Mouse (Mus musculus): ENCODE data around the gene Kpna1. TPM values are rescaled to one million over a fixed set of nuclear protein-coding genes. Genes with fewer than 3 reads are reported as not detected.

The Kpna1 gene
- polyA plus RNA-seq, 1 experiment = 14.8 TPM

DNA sequence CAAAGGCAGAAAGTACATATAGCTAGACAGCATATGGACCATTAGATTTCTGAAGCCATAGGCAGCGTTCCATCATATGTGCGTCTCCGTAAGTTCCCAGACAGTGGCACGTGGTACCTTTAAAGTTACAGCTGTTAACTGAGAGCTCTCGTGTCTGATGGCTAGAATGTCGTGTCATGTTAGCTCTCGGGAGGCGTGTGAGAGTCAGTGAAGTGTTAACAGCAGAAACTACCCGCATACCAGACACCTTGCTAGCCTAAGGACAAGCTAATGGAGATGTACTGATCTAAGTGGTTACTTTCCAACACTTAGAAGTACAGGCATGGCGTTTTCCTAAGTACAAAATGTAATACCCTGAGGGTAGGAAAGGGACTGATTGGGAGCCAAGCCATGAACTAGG is 64.5 kb downstream of the Kpna1 start:
- TF ChIP-seq TCF3 (IDR thresholded peaks at IDR 0.05; ENCODE audit: insufficient read length, low read depth) = no peak
- TF ChIP-seq TCF12 (IDR thresholded peaks at IDR 0.05; ENCODE audit: insufficient read depth, poor library complexity, severe bottlenecking) = no peak
- no peak for TF ChIP-seq SRF (IDR thresholded peaks at IDR 0.05; ENCODE audit: control insufficient read depth, insufficient read length, low read depth)
- no peak for TF ChIP-seq USF1 (IDR thresholded peaks at IDR 0.05; ENCODE audit: low read depth)
- no peak overlapping the region for H3ac ChIP-seq (ENCODE audit: control insufficient read depth, insufficient read length)
- H3K36me3 ChIP-seq (ENCODE audit: control insufficient read depth, insufficient read depth) = peaks cover 12% of the 10 kb centered on the region
- no peaks in the 10 kb centered on the region for H3K27me3 ChIP-seq (ENCODE audit: control insufficient read depth, insufficient read depth, insufficient read length)
- H3K4me3 ChIP-seq = no peak overlapping the region
- H3K4me2 ChIP-seq (ENCODE audit: low read depth) = no peak overlapping the region
- H3K79me2 ChIP-seq (ENCODE audit: control insufficient read depth, insufficient read depth) = peaks cover 12% of the 10 kb centered on the region

DNA sequence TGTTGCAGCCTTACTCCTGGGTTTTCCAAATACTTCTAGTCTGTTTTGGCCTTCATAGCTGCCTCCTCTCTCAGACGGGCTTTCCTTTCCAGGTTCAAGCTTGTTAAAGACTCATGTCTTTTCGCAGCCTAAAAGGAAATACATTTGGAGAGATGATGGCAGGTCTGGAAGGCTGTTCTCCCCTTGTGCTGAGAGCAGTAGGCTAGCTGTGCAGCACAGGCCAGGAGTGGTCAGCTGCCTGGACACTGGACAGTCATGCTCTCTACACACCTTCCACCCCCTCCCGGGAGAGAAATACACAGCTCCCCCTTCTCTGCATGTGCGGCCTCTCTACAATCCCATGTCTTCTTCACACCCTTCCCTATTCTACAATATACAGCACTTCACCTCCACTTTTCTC is 65.4 kb downstream of the Kpna1 start:
- Histone ChIP-seq H3K4me2 (ENCODE audit: low read depth) (no peak overlapping the region), H3K4me3 (no peak overlapping the region), H3ac (ENCODE audit: control insufficient read depth, insufficient read length) (no peak overlapping the region), H3K36me3 (ENCODE audit: control insufficient read depth, insufficient read depth) (peaks cover 12% of the 10 kb centered on the region), H3K79me2 (ENCODE audit: control insufficient read depth, insufficient read depth) (peaks cover 12% of the 10 kb centered on the region), H3K27me3 (ENCODE audit: control insufficient read depth, insufficient read depth, insufficient read length) (no peaks in the 10 kb centered on the region)
- TF ChIP-seq MYOG (IDR thresholded peaks at IDR 0.05; ENCODE audit: control insufficient read depth in 1 of 3, insufficient read depth in 1 of 3, insufficient read length in 2 of 3, low read depth in 2 of 3) (no peak), SRF (IDR thresholded peaks at IDR 0.05; ENCODE audit: control insufficient read depth, insufficient read length, low read depth) (no peak), POLR2AphosphoS2 (IDR thresholded peaks at IDR 0.05; ENCODE audit: insufficient read length, low read depth) (peak; percentile 61)

DNA sequence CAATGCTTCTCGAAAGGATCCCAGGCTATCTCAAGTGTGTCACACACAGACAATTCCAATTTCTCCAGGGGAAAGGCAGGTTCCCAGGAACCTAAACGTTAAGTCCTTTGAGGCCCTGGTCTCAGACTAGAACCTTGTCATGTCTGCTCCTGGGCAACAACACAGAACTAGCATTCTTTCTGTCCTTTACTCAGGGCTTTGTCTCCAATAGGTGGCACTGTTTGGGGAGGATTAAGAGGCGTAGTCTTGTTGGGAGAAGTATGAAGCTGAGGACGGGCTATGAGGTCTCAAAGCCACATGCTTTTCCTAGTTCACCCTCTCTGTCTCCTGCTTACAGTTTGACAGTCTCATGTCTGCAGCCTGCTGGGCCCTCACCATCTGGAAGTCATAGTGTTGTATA is 69.0 kb downstream of the Kpna1 start:
- no peak for TF ChIP-seq TCF12 (IDR thresholded peaks at IDR 0.05; ENCODE audit: insufficient read depth, poor library complexity, severe bottlenecking)
- TF ChIP-seq SRF (IDR thresholded peaks at IDR 0.05; ENCODE audit: control insufficient read depth, insufficient read length, low read depth) = no peak
- H3K79me2 ChIP-seq (ENCODE audit: control insufficient read depth, insufficient read depth) = peaks cover 4% of the 10 kb centered on the region
- peaks cover 19% of the 10 kb centered on the region for H3K36me3 ChIP-seq (ENCODE audit: control insufficient read depth, insufficient read depth)
- no peaks in the 10 kb centered on the region for H3K27me3 ChIP-seq (ENCODE audit: control insufficient read depth, insufficient read depth, insufficient read length)
- H3ac ChIP-seq (ENCODE audit: control insufficient read depth, insufficient read length) = no peak overlapping the region
- H3K4me3 ChIP-seq = no peak overlapping the region
- H3K4me2 ChIP-seq (ENCODE audit: low read depth) = no peak overlapping the region

DNA sequence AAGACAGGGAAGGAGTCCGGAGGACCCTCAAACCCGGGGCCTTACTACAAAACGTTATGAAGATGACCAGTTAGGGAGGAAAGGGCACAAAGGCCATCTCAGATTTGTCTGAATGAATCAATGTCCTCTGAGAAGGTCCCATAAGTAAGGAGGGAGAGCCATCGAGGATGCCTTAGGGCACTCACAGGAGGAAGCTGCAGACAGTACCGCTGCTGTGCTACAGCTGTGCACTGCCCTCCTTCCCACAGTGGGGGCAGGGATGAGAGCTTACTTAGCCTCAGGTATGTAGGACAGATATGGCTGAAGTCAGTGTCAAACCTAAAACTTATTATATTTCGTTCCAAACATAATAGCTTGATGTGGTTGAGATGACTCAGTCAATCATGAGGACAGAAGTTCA is 72.9 kb downstream of the Kpna1 start:
- Histone ChIP-seq H3K79me2 (ENCODE audit: control insufficient read depth, insufficient read depth) (no peaks in the 10 kb centered on the region), H3K36me3 (ENCODE audit: control insufficient read depth, insufficient read depth) (peaks cover 14% of the 10 kb centered on the region), H3K4me3 (no peak overlapping the region), H3K4me2 (ENCODE audit: low read depth) (no peak overlapping the region), H3ac (ENCODE audit: control insufficient read depth, insufficient read length) (no peak overlapping the region), H3K27me3 (ENCODE audit: control insufficient read depth, insufficient read depth, insufficient read length) (no peaks in the 10 kb centered on the region)
- no peak for TF ChIP-seq TCF12 (IDR thresholded peaks at IDR 0.05; ENCODE audit: insufficient read depth, poor library complexity, severe bottlenecking)
- TF ChIP-seq MYOG (IDR thresholded peaks at IDR 0.05; ENCODE audit: control insufficient read depth in 1 of 3, insufficient read depth in 1 of 3, insufficient read length in 2 of 3, low read depth in 2 of 3) = no peak
- no peak for TF ChIP-seq E2F4 (IDR thresholded peaks at IDR 0.05; ENCODE audit: insufficient read depth)
- no peak for TF ChIP-seq USF1 (IDR thresholded peaks at IDR 0.05; ENCODE audit: low read depth)
- no peak for TF ChIP-seq MAX (IDR thresholded peaks at IDR 0.05; ENCODE audit: low read depth)
- no peak for TF ChIP-seq POLR2AphosphoS2 (IDR thresholded peaks at IDR 0.05; ENCODE audit: insufficient read length, low read depth)

DNA sequence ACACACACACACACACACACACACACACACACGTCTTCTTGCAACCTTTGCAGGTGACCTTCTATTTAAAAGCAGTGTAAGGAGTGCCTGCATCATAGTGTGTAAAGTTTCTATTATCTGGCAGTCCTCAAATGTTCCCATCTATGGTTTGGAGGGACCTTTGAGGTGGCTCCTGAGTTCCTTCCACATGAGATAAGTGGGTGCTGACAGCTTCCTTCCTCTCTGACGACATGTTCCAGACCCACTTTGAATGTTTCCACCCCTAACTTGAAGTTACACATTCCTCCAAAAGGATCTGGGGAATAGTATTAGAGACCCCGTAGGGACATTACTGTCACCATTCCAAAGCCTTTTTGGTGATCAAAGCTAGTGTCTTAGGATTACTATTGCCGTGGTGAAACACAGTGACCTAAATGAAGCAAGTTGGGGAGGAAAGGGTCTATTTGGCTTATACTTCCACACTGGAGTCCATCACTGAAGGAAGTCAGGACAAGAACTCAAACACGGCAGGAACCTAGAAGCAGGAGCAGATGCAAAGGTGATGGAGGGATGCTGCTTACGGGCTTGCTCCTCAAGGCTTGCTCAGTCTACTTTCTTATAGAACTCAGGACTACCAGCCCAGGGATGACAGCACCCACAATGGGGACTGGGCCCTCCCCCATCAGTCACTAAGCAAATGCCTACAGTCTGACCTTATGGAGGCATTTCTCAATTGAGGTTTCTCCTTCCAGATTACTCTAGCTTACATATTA is 75.2 kb downstream of the Kpna1 start:
- H3K4me3 ChIP-seq = no peak overlapping the region
- H3K36me3 ChIP-seq (ENCODE audit: control insufficient read depth, insufficient read depth) = peaks cover 7% of the 10 kb centered on the region

DNA sequence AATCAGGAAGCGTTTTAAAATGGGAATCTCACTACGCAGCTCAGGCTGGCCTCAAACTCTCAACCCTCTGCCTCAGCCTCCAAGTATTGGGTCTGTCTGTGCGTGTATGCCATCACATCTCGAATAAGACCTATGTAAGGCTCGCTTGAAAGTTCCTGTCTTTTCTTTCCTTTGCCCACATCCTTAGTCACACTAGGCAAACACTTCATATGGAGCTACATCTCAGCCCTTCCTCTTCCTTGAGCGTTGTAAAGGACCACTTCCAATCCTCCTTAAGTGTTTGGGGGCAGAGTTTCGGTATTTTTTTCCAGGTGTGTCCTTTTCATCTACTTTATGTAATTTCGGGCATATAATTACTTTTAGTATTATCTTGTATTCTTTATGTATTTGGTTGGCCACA is 76.4 kb downstream of the Kpna1 start:
- Histone ChIP-seq H3K4me3 (no peak overlapping the region), H3ac (ENCODE audit: control insufficient read depth, insufficient read length) (no peak overlapping the region), H3K79me2 (ENCODE audit: control insufficient read depth, insufficient read depth) (peaks cover 6% of the 10 kb centered on the region), H3K27me3 (ENCODE audit: control insufficient read depth, insufficient read depth, insufficient read length) (no peaks in the 10 kb centered on the region), H3K36me3 (ENCODE audit: control insufficient read depth, insufficient read depth) (peaks cover 7% of the 10 kb centered on the region), H3K4me2 (ENCODE audit: low read depth) (no peak overlapping the region)
- no peak for TF ChIP-seq USF1 (IDR thresholded peaks at IDR 0.05; ENCODE audit: low read depth)
- no peak for TF ChIP-seq SRF (IDR thresholded peaks at IDR 0.05; ENCODE audit: control insufficient read depth, insufficient read length, low read depth)
- no peak for TF ChIP-seq MAX (IDR thresholded peaks at IDR 0.05; ENCODE audit: low read depth)
- no peak for TF ChIP-seq MYOG (IDR thresholded peaks at IDR 0.05; ENCODE audit: control insufficient read depth in 1 of 3, insufficient read depth in 1 of 3, insufficient read length in 2 of 3, low read depth in 2 of 3)
- TF ChIP-seq REST (IDR thresholded peaks at IDR 0.05; ENCODE audit: insufficient read depth, insufficient read length) = no peak
- no peak for TF ChIP-seq E2F4 (IDR thresholded peaks at IDR 0.05; ENCODE audit: insufficient read depth)
- TF ChIP-seq CEBPB (IDR thresholded peaks at IDR 0.05; ENCODE audit: insufficient read depth, poor library complexity, severe bottlenecking) = no peak
- TF ChIP-seq TCF3 (IDR thresholded peaks at IDR 0.05; ENCODE audit: insufficient read length, low read depth) = no peak
- no peak for TF ChIP-seq TCF12 (IDR thresholded peaks at IDR 0.05; ENCODE audit: insufficient read depth, poor library complexity, severe bottlenecking)
- TF ChIP-seq POLR2A (IDR thresholded peaks at IDR 0.05; ENCODE audit: insufficient read length, low read depth) = no peak
- no peak for TF ChIP-seq MYOD1 (IDR thresholded peaks at IDR 0.05; ENCODE audit: control insufficient read depth in 1 of 3, insufficient read length in 2 of 3, low read depth in 2 of 3)
- no peak for TF ChIP-seq POLR2AphosphoS2 (IDR thresholded peaks at IDR 0.05; ENCODE audit: insufficient read length, low read depth)

More for the DNA sequence above, 75.2 kb downstream of the Kpna1 start:
- TF ChIP-seq TCF12 (IDR thresholded peaks at IDR 0.05; ENCODE audit: insufficient read depth, poor library complexity, severe bottlenecking) = no peak
- no peak for TF ChIP-seq E2F4 (IDR thresholded peaks at IDR 0.05; ENCODE audit: insufficient read depth)
- TF ChIP-seq POLR2AphosphoS2 (IDR thresholded peaks at IDR 0.05; ENCODE audit: insufficient read length, low read depth) = no peak
- H3K79me2 ChIP-seq (ENCODE audit: control insufficient read depth, insufficient read depth) = peaks cover 6% of the 10 kb centered on the region
- H3ac ChIP-seq (ENCODE audit: control insufficient read depth, insufficient read length) = no peak overlapping the region
- H3K27me3 ChIP-seq (ENCODE audit: control insufficient read depth, insufficient read depth, insufficient read length) = no peaks in the 10 kb centered on the region
- H3K4me2 ChIP-seq (ENCODE audit: low read depth) = no peak overlapping the region
